Mouse (Mus musculus): ENCODE data around the gene Ngly1. TPM values are rescaled to one million over a fixed set of nuclear protein-coding genes. Genes with fewer than 3 reads are reported as not detected.

Ngly1 gene
- polyA plus RNA-seq, 1 experiment from 2014 or later = 18.0 TPM

DNA sequence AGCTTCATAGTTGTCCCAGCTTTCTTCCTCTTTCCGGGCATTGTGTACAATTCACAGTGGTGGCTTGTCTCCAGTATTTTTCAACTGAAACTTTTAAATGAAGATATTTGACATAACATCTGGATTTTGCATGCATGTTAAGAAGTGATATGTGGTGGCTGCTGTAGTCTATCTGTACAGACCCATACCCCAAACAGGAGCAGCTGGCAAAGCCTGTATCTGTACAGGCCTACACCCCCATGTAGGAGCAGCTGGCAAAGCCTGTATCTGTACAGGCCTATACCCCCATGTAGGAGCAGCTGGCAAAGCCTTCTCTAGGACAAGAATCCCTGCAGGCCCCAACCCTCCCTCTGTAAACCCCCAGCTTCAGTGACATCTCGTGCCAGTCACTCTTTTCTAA lies 65.8 kb downstream of the Ngly1 start:
- WGBS = 87% methylated on average over 2 of the region's 2 CpGs
- peaks cover 6% of the 10 kb centered on the region; the same call in 1 of the 2 replicates for H3K4me1 ChIP-seq
- H3K36me3 ChIP-seq = no peaks in the 10 kb centered on the region
- DNase-seq (ENCODE audit: low spot score) = no peak
- no peak overlapping the region for H3K4me3 ChIP-seq
- H3K27ac ChIP-seq = no peak overlapping the region
- H3K9me3 ChIP-seq = no peaks in the 10 kb centered on the region
- H3K27me3 ChIP-seq (ENCODE audit: insufficient read depth, poor library complexity, severe bottlenecking) = no peaks in the 10 kb centered on the region

DNA sequence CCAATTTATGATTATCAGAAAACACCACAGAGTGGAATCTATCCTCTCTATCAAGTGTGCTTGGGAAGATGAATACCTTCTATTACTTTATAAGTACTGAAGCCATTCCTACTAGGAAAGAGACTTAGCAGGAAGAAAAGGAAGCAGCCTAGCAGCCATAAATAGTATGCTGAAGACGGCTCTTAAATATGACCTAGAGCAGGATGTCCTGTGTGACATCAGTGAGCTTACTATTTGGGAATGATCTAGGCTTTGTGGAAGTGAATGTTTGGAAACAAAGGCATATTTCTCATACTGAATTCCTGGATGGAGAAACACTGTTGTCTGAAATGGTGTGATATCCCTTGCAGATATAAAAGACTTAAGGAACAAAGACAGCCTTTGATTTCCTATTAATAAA lies 67.6 kb downstream of the Ngly1 start:
- WGBS = 35% methylated on average over 1 of the region's 1 CpGs
- no peaks in the 10 kb centered on the region for H3K36me3 ChIP-seq
- H3K27me3 ChIP-seq (ENCODE audit: insufficient read depth, poor library complexity, severe bottlenecking) = no peaks in the 10 kb centered on the region
- no peaks in the 10 kb centered on the region for H3K9me3 ChIP-seq
- H3K4me1 ChIP-seq = peaks cover 6% of the 10 kb centered on the region; the same call in 1 of the 2 replicates
- no peak for DNase-seq (ENCODE audit: low spot score)
- no peak overlapping the region for H3K27ac ChIP-seq
- H3K4me3 ChIP-seq = no peak overlapping the region

DNA sequence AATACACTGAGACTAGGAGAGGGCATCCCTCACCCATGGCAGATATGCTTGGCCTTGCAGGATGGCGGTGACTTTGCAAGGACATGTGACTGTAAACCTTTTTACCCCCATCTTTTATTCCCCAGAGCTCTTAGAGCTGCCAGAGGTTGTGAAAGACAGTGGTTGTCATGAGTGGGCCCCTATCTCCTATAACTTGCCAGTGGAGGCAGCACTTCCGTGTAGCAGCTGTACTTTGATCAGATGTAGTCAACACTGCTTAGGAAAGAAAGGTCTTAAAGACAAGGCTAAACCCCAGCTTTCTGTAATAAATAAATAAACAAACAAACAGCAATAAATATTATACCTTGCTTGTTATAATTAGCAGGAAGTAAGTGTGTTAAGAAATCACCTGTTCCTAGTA lies 70.7 kb downstream of the Ngly1 start:
- no peaks in the 10 kb centered on the region for H3K36me3 ChIP-seq
- WGBS = 71% methylated on average over 2 of the region's 2 CpGs
- H3K27ac ChIP-seq = no peak overlapping the region
- no peak for DNase-seq (ENCODE audit: low spot score)
- H3K4me3 ChIP-seq = no peak overlapping the region
- no peaks in the 10 kb centered on the region for H3K27me3 ChIP-seq (ENCODE audit: insufficient read depth, poor library complexity, severe bottlenecking)
- H3K4me1 ChIP-seq = no peaks in the 10 kb centered on the region
- H3K9me3 ChIP-seq = no peaks in the 10 kb centered on the region

DNA sequence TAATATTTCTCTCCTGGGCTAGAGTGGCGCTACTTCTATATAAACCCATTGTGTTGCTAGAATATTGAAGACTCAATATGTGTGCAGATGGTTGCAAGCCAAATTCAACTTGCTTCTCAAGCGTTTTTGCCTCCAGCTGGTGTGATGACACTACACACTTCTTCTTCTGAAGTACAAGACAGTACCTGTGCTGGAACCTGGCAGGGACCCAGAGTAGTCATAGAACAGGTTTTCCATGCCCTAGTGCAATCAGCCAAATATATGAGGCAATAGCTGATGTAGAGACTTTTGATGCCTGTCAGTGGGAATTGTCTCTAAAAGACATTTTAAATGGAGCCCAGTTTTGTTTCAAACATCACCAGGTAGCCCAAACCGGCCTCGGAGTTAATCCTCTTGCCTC lies 75.3 kb downstream of the Ngly1 start:
- Histone ChIP-seq H3K36me3 (no peaks in the 10 kb centered on the region), H3K27me3 (ENCODE audit: insufficient read depth, poor library complexity, severe bottlenecking) (no peaks in the 10 kb centered on the region), H3K9me3 (no peaks in the 10 kb centered on the region), H3K27ac (no peak overlapping the region), H3K4me1 (peaks cover 11% of the 10 kb centered on the region), H3K4me3 (no peak overlapping the region)
- 80% methylated on average over 4 of the region's 4 CpGs for WGBS
- DNase-seq (ENCODE audit: low spot score) = no peak

DNA sequence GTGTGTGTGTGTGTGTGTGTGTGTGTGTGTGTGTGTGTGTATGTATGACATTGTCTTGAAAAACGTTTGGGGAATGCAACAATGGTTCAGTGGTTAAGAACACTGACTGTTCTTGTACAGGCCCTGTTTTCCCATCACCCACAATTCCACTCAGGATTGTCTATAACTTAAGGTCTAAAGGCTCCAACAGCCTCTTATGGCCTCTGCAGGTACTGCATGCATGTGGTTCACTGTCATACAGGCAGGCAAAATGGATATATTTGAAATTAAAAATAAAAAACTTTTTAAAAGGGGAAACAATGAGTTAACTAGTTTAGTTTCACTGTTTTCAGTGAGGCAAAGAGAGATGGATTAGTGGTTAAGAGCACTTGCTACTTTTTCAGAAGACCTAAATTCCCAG lies 76.1 kb downstream of the Ngly1 start:
- DNase-seq (ENCODE audit: low spot score) = no peak
- Histone ChIP-seq H3K4me1 (peaks cover 11% of the 10 kb centered on the region), H3K27me3 (ENCODE audit: insufficient read depth, poor library complexity, severe bottlenecking) (no peaks in the 10 kb centered on the region), H3K9me3 (no peaks in the 10 kb centered on the region), H3K27ac (no peak overlapping the region), H3K36me3 (no peaks in the 10 kb centered on the region), H3K4me3 (no peak overlapping the region)
- 56% methylated on average over 1 of the region's 1 CpGs for WGBS

DNA sequence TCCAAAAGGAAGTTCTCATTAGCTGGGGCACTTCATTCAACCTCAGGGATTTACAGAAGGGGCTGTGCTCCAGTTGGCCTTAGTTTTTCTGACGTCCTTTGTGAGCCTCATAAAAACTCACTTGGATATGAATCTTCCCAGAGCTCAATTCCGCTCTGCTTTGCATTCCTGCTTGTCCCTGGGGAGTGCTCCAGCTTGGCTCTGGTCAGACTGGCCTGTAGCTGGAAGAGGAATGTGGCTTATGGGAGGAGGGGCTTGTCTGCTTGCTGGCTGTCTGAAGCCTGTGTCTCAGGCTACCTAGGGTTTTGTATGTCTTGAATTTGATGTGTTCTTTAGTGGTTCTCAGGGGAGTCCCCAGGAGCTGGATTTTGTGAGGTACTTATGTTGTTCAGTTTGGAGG lies 79.5 kb downstream of the Ngly1 start:
- H3K27ac ChIP-seq = peak overlapping the region; percentile 81; the same call in 1 of the 2 replicates
- no peaks in the 10 kb centered on the region for H3K36me3 ChIP-seq
- H3K27me3 ChIP-seq (ENCODE audit: insufficient read depth, poor library complexity, severe bottlenecking) = no peaks in the 10 kb centered on the region
- 5% methylated on average over 2 of the region's 2 CpGs for WGBS
- no peak overlapping the region for H3K4me3 ChIP-seq
- H3K4me1 ChIP-seq = peaks cover 11% of the 10 kb centered on the region
- no peaks in the 10 kb centered on the region for H3K9me3 ChIP-seq
- peak; percentile 83 for DNase-seq (ENCODE audit: low spot score)

DNA sequence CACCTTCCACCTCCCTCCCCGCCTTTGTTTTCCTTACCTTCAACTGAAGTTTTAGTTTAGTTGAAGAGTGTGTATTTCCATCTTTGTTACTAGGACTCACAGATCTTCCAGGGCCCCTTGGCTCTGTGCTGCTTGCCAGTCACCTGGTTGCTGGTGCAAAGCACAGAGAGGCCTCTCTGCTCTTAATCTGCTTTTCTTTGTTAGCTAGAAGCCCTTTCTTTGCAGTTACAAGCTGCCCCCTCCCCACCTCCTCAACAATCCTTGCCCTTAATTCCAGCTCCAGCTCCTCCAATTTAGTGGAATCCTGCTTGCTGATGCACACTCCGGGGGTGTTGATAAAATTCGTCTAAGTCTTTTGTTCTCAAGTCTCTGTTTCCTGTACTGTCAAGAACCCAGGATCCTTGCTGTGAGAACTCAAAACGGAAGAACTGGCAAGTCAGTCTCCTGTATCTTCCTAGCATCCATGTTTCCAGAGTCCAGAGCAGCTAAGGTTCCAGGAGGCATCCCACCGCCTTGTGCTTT lies 79.9 kb downstream of the Ngly1 start:
- 38% methylated on average over 5 of the region's 5 CpGs for WGBS
- Histone ChIP-seq H3K9me3 (no peaks in the 10 kb centered on the region), H3K27ac (peak overlapping the region; percentile 81), H3K36me3 (no peaks in the 10 kb centered on the region), H3K27me3 (ENCODE audit: insufficient read depth, poor library complexity, severe bottlenecking) (no peaks in the 10 kb centered on the region), H3K4me1 (peaks cover 11% of the 10 kb centered on the region), H3K4me3 (no peak overlapping the region)
- no peak for DNase-seq (ENCODE audit: low spot score)

DNA sequence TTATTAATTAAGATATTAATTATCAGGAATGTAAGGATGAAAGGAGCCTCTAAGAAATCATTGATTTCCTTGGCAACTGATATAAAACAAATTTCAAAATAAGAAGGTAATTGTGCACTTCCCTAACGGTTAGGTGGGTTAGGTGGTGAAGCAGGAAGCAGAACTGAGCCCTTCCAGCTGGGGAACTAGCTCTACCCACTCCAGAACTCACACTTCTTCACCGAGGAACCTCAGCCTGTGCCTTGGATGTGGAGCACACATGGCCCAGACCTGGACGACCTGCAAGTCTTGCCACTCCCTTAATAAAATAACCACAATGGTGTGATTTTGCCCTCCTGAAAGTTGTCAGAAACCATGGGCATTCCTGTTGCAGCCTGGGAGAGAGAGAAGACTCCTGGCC lies 80.7 kb downstream of the Ngly1 start:
- H3K27me3 ChIP-seq (ENCODE audit: insufficient read depth, poor library complexity, severe bottlenecking) = no peaks in the 10 kb centered on the region
- no peak overlapping the region for H3K4me3 ChIP-seq
- H3K27ac ChIP-seq = no peak overlapping the region
- H3K9me3 ChIP-seq = no peaks in the 10 kb centered on the region
- no peaks in the 10 kb centered on the region for H3K36me3 ChIP-seq
- no peak for DNase-seq (ENCODE audit: low spot score)
- WGBS = 65% methylated on average over 3 of the region's 3 CpGs
- peaks cover 11% of the 10 kb centered on the region for H3K4me1 ChIP-seq

DNA sequence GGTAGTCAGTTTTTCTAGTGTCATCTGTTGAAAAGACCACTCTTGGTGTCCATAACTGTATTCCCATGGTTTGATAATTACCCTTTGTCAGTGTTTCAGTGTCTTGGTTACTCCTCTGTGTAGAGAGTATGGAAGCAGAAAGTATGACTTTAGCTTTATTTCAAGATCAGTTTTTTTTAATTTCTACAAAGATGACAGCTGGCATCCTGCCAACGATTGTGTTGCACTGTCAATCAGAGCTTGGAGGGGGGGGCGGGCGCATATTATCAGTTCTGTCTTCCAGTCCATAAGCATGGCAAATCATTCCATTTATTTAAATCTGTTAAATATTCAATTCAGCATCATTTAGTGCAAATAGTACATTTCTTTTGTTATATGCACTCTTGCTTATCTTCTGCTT lies 85.2 kb downstream of the Ngly1 start:
- H3K27ac ChIP-seq = no peak overlapping the region
- no peaks in the 10 kb centered on the region for H3K27me3 ChIP-seq (ENCODE audit: insufficient read depth, poor library complexity, severe bottlenecking)
- no peak overlapping the region for H3K4me3 ChIP-seq
- peaks cover 8% of the 10 kb centered on the region for H3K4me1 ChIP-seq
- H3K9me3 ChIP-seq = no peaks in the 10 kb centered on the region
- WGBS = 89% methylated on average over 3 of the region's 3 CpGs
- H3K36me3 ChIP-seq = no peaks in the 10 kb centered on the region
- DNase-seq (ENCODE audit: low spot score) = no peak

DNA sequence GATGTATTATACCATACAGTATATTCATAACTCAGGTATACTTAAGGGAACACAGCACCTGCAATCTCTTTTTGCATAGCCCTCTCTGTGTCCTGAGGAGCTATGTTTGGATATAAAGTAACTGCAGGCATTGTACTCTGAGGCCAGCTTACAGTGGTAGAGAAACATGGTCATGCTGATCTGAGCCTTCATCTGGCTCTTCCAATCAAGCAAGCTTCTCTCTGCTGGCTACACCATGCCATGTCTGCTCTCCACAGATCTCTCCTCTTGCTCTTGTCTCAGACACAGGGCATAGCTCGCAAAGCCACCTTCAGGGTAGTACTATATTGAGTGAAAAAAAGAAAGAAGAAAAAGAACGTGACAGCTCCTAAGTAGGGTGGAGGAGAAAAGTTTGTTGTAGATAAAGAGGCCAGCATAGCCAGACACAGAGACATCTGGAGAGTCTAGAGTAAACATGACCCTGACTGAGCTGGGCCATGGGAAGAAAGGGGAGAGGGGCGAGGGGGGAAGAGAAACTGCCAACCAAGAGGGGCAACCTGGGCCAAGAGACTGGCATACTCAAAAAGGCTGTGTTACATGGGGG lies 86.8 kb downstream of the Ngly1 start:
- Histone ChIP-seq H3K27ac (no peak overlapping the region), H3K9me3 (no peaks in the 10 kb centered on the region), H3K4me3 (no peak overlapping the region), H3K36me3 (no peaks in the 10 kb centered on the region), H3K4me1 (peaks cover 7% of the 10 kb centered on the region; the same call in 1 of the 2 replicates), H3K27me3 (ENCODE audit: insufficient read depth, poor library complexity, severe bottlenecking) (no peaks in the 10 kb centered on the region)
- DNase-seq (ENCODE audit: low spot score) = no peak
- 45% methylated on average over 3 of the region's 3 CpGs for WGBS

DNA sequence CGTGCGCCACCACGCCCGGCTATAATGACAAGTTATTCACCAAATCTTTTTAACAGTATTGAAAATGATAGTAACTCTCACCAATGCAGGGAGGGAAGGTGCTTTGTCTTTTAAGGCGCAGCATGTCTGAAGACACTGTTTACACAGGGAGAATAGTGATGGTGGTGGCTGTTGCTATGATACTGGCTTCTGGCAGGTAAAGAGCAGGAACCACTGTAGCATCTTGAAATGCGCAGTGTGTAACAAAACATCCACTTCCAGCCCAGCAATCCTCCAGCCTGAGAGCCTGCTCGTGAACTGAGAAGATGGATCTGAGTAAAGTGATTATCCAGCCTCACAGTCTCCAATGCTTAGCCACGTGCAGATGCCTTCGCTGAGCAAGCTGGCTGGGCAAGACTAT lies 98.4 kb downstream of the Ngly1 start:
- H3K4me1 ChIP-seq = no peaks in the 10 kb centered on the region
- no peak for DNase-seq (ENCODE audit: low spot score)
- H3K27ac ChIP-seq = no peak overlapping the region
- H3K27me3 ChIP-seq (ENCODE audit: insufficient read depth, poor library complexity, severe bottlenecking) = no peaks in the 10 kb centered on the region
- no peaks in the 10 kb centered on the region for H3K36me3 ChIP-seq
- 73% methylated on average over 9 of the region's 9 CpGs for WGBS
- H3K4me3 ChIP-seq = no peak overlapping the region
- H3K9me3 ChIP-seq = no peaks in the 10 kb centered on the region

DNA sequence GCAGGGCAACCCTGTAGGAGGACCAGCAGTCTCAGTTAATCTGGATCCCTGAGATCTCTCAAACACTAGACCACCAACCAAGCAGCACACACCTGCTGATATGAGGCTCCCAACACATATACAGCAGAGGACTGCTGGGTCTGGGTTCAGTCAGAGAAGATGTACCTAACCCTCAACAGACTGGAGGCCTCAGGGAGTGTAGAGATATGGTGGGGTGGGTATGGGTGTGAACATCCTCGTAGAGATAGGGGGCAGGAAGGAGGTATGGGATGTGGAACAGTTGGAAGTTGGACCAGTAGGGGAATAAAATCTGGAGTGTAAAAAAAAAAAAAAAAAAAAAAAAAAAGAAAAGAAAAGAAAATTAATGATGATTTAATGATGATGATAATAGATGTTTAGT lies 110.6 kb downstream of the Ngly1 start:
- H3K36me3 ChIP-seq = no peaks in the 10 kb centered on the region
- H3K4me3 ChIP-seq = no peak overlapping the region
- H3K4me1 ChIP-seq = 0 out of 2 replicates have a peak, but pooled peaks cover 5% of the 10 kb centered on the region
- no peaks in the 10 kb centered on the region for H3K27me3 ChIP-seq (ENCODE audit: insufficient read depth, poor library complexity, severe bottlenecking)
- 50% methylated on average over 1 of the region's 1 CpGs for WGBS
- H3K9me3 ChIP-seq = no peaks in the 10 kb centered on the region
- DNase-seq (ENCODE audit: low spot score) = no peak
- H3K27ac ChIP-seq = no peak overlapping the region

All from heart, embryonic 10.5 days (tissue).